Mouse (Mus musculus) forebrain, embryonic 13.5 days (tissue): ENCODE data around the gene Ccdc188. TPM values are rescaled to one million over a fixed set of nuclear protein-coding genes. Genes with fewer than 3 reads are reported as not detected.

Source experiments
- ATAC-seq: fragments of 200-750 bp; cut with Nextera tagmentation; 2 replicates; pipeline ENCODE4 v1.8.0; 2017
- H3K27ac ChIP-seq: fragments of 300-500 bp; sonication (generic); 2 replicates; pipeline ENCODE4 v1.5.1; 2015; ENCODE audit warnings: inconsistent platforms, mild to moderate bottlenecking, moderate library complexity
- H3K27me3 ChIP-seq: fragments of 300-500 bp; sonication (generic); 2 replicates; pipeline ENCODE4 v1.6.1; 2015; ENCODE audit warnings: mild to moderate bottlenecking, inconsistent platforms
- H3K36me3 ChIP-seq: fragments of 300-500 bp; sonication (generic); 2 replicates; pipeline ENCODE4 v1.6.1; 2015; ENCODE audit warnings: mild to moderate bottlenecking, inconsistent platforms; ENCODE audit not compliant: poor library complexity, severe bottlenecking
- H3K4me1 ChIP-seq: fragments of 300-500 bp; sonication (generic); 2 replicates; pipeline ENCODE4 v1.6.1; 2015; ENCODE audit warnings: inconsistent platforms
- H3K4me2 ChIP-seq: fragments of 300-500 bp; sonication (generic); 2 replicates; pipeline ENCODE4 v1.6.1; 2015; ENCODE audit warnings: inconsistent platforms, mild to moderate bottlenecking, moderate library complexity
- H3K4me3 ChIP-seq: fragments of 300-500 bp; sonication (generic); 2 replicates; pipeline ENCODE4 v1.5.1; 2015; ENCODE audit warnings: mild to moderate bottlenecking, inconsistent platforms
- H3K9ac ChIP-seq: fragments of 300-500 bp; sonication (generic); 2 replicates; pipeline ENCODE4 v1.6.1; 2015; ENCODE audit warnings: mild to moderate bottlenecking, inconsistent platforms
- H3K9me3 ChIP-seq: fragments of 300-500 bp; sonication (generic); replicated peaks from 2 replicates; pipeline ENCODE4 v1.6.1; 2016; ENCODE audit warnings: inconsistent platforms
- WGBS: fragments of 180-500 bp; shearing (Covaris S2); methylation state at CpG from one replicate; pipeline ENCODE4 v1.1.7; 2015; 5-methylcytosine and 5-hydroxymethylcytosine counted together
- polyA plus RNA-seq: library from polyadenylated mRNA; unstranded; fragments of >200 nt; fragmentation: Nextera tagmentation; extraction: Ambion mirVana; gene quantifications from 2 replicates; pipeline ENCODE4 v1.2.1, GENCODE M21; 2015

Ccdc188 gene
- polyA plus RNA-seq: 0.13 TPM in 1 of 2 replicates, not detected in the other

DNA sequence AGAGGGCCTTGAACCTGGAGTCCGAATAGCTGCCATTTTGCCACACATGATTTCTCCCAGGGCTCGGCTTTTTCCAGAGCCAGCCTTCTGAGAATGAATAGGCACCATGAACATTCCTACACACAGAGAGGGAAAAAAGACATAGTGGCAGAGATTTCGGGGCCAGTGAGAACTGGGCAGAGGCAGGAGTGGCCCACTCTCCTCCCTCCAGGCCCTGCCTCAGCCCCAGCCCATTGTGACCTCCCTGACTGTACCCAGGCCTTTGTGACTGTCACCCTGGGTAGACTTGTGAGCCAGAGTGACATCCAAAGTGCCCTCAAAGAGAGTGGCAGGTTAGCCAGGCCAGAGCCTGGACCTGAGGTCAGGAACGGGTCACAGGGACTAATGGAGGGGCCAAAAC is at the start of gene Ccdc188:
Gene Ccdc188 (plus strand): TSS at position 301 of the 400 bp plus-strand sequence.
- Histone ChIP-seq H3K4me3 (no peak within 1 kb of the TSS), H3K4me1 (peaks cover 41% of the 10 kb centered on the region), H3K27me3 (no peaks in the 10 kb centered on the region), H3K27ac (no peak within 1 kb of the TSS), H3K4me2 (no peak within 1 kb of the TSS), H3K9ac (no peak within 1 kb of the TSS), H3K9me3 (no peaks in the 10 kb centered on the region), H3K36me3 (peaks cover 18% of the 10 kb centered on the region)
- no peak for ATAC-seq
- 82% methylated on average over 4 of the region's 4 CpGs for WGBS

DNA sequence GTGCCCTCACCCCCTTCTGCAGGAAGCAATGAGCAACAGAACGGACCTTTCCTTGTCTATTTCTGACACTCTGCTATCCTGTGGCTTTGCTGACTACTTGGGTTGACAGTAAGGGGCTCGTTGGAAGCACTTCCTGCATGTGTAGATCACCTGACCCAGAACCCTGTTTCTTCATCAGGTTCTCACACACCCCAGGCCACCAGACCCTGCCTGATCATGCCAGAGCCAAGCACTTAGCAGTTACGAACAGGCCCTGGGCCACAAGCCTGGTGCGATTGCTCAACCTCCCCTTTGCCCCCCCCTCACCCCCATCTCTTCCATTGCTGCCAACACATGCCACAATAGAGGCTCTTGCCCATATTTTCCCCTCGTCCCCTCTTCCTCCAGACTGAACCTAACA is 48.5 kb upstream of the Ccdc188 start:
- WGBS: 78% methylated on average over 5 of the region's 5 CpGs
- ATAC-seq: no peak

DNA sequence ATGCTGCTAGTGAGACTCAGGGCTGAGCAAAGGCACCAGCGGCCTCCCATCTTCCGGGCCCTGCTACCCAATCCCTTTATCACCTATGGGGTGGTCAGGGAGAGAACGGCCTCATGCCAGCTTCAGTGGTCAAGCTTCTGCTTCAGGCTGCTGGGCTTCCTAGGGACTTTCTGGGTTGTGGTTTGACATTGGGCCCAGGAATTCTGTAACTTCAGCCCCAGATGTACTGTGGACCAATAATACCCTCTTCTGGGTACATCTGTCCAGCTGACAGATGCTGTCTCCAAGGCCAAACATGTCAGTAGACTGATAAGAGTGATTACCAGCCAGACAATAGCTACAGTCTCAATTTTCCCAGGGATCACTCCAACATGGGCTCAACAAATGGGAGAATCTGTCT is 47.9 kb upstream of the Ccdc188 start:
- WGBS: 97% methylated on average over 3 of the region's 3 CpGs
- Histone ChIP-seq H3K9me3 (no peaks in the 10 kb centered on the region), H3K27ac (no peak overlapping the region), H3K27me3 (no peaks in the 10 kb centered on the region), H3K9ac (no peak overlapping the region), H3K4me3 (no peak overlapping the region), H3K36me3 (no peaks in the 10 kb centered on the region), H3K4me1 (peaks cover 22% of the 10 kb centered on the region), H3K4me2 (no peak overlapping the region)
- no peak for ATAC-seq

More for the DNA sequence above, 48.5 kb upstream of the Ccdc188 start:
- Histone ChIP-seq H3K36me3 (no peaks in the 10 kb centered on the region), H3K9ac (no peak overlapping the region), H3K27me3 (no peaks in the 10 kb centered on the region), H3K9me3 (no peaks in the 10 kb centered on the region), H3K27ac (no peak overlapping the region), H3K4me2 (no peak overlapping the region), H3K4me3 (no peak overlapping the region), H3K4me1 (peaks cover 29% of the 10 kb centered on the region)

DNA sequence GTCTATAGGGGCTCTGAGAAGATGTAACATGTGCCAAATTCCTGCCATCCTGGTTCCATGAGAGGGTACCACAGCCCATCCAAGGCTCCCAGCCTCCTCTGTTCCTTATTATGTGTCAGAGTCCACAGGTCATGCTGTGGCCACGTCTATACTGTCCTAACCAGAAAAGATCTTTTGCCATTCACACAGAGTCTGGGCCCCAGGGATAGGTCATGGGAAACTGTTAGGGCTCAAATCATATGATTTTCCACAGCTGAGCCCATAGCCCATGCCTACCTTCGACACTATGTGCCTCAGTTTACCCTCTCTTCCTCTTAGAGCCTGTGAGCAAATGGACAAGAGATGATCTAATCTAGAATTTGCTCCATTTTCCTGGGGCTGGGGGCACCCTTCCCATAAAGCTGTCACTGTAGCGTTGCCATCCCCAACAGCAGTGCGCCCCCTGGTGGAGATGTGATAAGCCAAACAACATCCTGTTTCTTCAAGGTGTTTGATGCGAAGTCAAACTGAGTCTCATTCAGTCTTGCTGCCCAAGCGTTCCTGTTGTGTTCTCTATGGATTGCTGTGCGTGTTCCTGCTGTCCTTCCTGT is 45.3 kb upstream of the Ccdc188 start:
- H3K36me3 ChIP-seq: no peaks in the 10 kb centered on the region
- peak; percentile 64 for ATAC-seq
- peaks cover 11% of the 10 kb centered on the region; the same call in 1 of the 2 replicates for H3K4me1 ChIP-seq
- no peaks in the 10 kb centered on the region for H3K27me3 ChIP-seq
- H3K27ac ChIP-seq: 0 out of 2 replicates have a peak overlapping the region, but pooled peaks have one; percentile 31
- H3K9ac ChIP-seq: no peak overlapping the region
- no peaks in the 10 kb centered on the region for H3K9me3 ChIP-seq
- no peak overlapping the region for H3K4me2 ChIP-seq
- H3K4me3 ChIP-seq: no peak overlapping the region
- 8% methylated on average over 7 of the region's 7 CpGs for WGBS

DNA sequence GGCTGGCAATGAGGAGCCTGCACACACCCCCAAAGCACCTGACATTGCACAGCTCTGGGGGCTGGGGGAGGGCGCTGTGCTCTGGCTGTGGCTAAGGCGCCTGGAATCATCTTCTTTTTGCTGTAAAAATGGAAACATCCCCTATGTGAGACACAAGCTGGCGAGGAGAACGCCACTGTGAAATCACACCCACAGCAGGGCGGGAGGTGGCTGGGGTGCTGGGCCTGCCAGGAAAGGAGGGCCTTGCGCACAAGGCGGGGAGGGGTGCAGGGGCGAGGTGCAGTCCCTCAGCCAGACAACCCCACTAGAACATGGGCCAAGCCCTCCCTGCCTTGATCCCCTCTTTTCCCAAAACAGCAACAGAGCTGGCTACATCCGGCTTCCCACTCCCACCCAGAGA is 44.4 kb upstream of the Ccdc188 start:
- Histone ChIP-seq H3K27ac (peak overlapping the region; percentile 31; the same call in 1 of the 2 replicates), H3K4me3 (no peak overlapping the region), H3K4me2 (no peak overlapping the region), H3K9me3 (no peaks in the 10 kb centered on the region), H3K36me3 (no peaks in the 10 kb centered on the region), H3K9ac (peak overlapping the region; percentile 27; the same call in 1 of the 2 replicates), H3K27me3 (no peaks in the 10 kb centered on the region), H3K4me1 (peaks cover 11% of the 10 kb centered on the region; the same call in 1 of the 2 replicates)
- 78% methylated on average over 9 of the region's 9 CpGs for WGBS
- peak; percentile 26; the same call in 1 of the 2 replicates for ATAC-seq

DNA sequence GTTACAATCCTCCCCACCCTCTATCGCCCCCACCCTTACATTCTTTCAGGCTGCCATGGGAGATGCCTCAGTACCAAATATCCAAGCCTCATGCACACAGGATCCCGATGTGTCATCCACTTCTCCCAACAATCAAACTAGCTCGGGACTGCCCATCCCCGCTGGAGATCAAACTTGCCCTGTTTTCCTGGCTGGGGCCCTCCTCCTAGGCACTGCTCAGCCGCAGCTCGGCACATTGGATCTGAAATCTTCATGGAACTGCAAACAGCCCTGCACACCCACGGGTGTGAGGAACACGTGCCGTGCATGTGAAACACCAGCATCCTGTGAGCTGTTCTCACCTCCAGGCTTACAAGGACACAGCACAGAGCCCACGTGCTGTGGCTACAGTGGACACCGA is 43.9 kb upstream of the Ccdc188 start:
- Histone ChIP-seq H3K9me3 (no peaks in the 10 kb centered on the region), H3K4me1 (peaks cover 11% of the 10 kb centered on the region; the same call in 1 of the 2 replicates), H3K4me2 (no peak overlapping the region), H3K9ac (no peak overlapping the region), H3K27me3 (no peaks in the 10 kb centered on the region), H3K36me3 (no peaks in the 10 kb centered on the region), H3K27ac (no peak overlapping the region), H3K4me3 (no peak overlapping the region)
- 68% methylated on average over 11 of the region's 11 CpGs for WGBS
- no peak for ATAC-seq

DNA sequence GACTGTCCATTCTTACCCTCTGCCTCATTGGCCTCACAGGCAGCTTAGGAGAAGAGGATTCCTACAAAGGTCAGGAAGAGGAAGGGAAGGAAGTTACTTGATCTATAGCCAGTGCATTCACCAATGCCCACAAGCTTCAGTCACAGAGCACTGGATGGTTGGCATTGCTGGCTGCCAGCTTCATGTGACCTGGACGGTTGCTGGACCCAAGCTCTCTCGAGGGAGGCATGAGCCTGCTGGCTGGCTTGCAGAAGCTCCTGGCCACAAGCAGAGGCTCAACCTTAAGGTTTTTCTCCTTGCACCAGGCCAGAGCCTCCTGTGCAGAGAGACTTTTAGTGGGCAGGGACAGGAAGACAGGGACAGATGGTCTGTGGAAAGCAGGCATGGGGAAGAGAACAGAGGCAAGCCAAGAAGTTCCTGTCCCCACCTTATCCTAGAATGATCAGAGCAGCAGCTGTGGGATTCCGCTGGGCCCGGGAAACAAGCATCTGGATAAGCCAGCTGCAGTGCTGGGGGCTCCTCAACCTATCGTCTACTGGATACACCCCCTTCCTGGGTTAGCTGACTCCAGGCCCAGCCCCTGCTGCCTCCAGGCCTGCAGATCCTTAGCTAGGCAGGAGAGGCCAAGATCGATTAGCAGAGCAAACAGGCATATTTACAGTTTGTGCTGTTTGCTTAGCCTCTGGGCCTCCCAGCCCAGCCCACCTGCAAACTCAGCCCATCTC is 41.7 kb upstream of the Ccdc188 start:
- no peak overlapping the region for H3K9ac ChIP-seq
- 59% methylated on average over 6 of the region's 6 CpGs for WGBS

DNA sequence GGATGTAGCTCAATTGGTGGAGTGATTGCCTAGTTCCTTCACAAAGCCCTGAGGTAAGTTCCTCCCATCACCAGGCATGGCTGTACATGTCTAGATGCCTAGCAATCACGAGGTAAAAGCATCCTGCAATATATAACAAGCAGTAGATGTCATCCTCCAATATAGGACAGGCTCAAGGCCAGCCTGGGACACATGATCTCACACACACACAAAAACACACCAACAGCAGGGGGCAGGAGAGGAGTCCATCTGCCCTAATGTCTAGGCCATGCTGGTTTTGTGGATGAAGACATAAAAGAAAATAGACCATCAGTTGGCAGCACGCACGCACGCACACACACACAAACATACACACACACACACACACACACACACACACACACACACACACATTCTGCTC is 40.9 kb upstream of the Ccdc188 start:
- WGBS: 81% methylated on average over 4 of the region's 4 CpGs
- no peak for ATAC-seq
- H3K4me3 ChIP-seq: no peak overlapping the region

More for the DNA sequence above, 41.7 kb upstream of the Ccdc188 start:
- no peak for ATAC-seq
- no peak overlapping the region; the same call in 1 of the 2 replicates for H3K27ac ChIP-seq
- no peaks in the 10 kb centered on the region for H3K9me3 ChIP-seq
- H3K4me2 ChIP-seq: no peak overlapping the region
- H3K4me1 ChIP-seq: peaks cover 11% of the 10 kb centered on the region; the same call in 1 of the 2 replicates
- H3K36me3 ChIP-seq: no peaks in the 10 kb centered on the region
- H3K27me3 ChIP-seq: no peaks in the 10 kb centered on the region
- no peak overlapping the region for H3K4me3 ChIP-seq

DNA sequence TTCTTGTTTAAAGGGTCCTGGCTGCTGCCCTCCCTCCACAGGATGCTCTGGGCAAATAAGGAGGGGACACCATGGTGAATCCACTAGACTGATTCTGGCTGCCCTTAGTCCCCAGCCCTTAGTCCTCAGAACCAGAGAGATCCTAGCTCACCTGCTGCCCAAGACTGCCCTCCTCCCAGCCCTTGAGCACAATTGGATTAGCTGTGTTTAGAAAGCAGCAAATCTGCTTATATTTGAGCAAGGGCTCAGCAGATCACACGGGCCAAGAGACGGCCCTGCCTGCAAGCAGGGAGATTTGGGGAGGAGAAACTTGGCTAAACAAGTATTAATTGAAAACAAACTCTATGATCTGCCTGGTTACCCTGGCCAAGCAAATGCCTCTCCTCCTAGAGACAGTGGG is 38.1 kb upstream of the Ccdc188 start:
- no peak for ATAC-seq
- H3K36me3 ChIP-seq: no peaks in the 10 kb centered on the region
- H3K9me3 ChIP-seq: no peaks in the 10 kb centered on the region
- H3K4me1 ChIP-seq: no peaks in the 10 kb centered on the region
- no peak overlapping the region for H3K4me3 ChIP-seq
- no peak overlapping the region for H3K9ac ChIP-seq
- no peaks in the 10 kb centered on the region for H3K27me3 ChIP-seq
- WGBS: 8% methylated on average over 2 of the region's 2 CpGs
- H3K4me2 ChIP-seq: no peak overlapping the region
- H3K27ac ChIP-seq: no peak overlapping the region

More for the DNA sequence above, 40.9 kb upstream of the Ccdc188 start:
- H3K9ac ChIP-seq: no peak overlapping the region
- no peak overlapping the region for H3K27ac ChIP-seq
- H3K9me3 ChIP-seq: no peaks in the 10 kb centered on the region
- no peak overlapping the region for H3K4me2 ChIP-seq
- peaks cover 11% of the 10 kb centered on the region; the same call in 1 of the 2 replicates for H3K4me1 ChIP-seq
- H3K27me3 ChIP-seq: no peaks in the 10 kb centered on the region
- H3K36me3 ChIP-seq: no peaks in the 10 kb centered on the region

DNA sequence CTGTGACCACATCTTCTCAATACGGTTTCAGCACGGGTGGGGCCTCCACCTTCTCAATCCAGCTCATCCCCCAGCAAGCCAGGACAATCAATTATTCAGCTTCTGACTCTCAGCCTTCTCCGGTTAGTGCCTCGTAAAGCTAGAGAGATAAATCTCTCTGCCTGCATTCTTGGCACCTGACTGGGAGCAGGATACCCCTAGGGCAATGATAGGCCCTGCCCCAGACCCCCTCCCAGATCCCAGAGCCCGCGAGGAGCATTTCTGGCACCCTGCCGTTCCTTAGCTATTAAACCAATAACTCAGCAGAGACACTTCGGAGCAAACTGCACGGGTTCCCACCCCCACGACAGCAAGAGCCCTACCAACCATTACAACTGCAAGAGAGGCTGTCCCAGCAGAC is 36.3 kb upstream of the Ccdc188 start:
- H3K27ac ChIP-seq: no peak overlapping the region
- H3K4me3 ChIP-seq: no peak overlapping the region
- no peaks in the 10 kb centered on the region for H3K36me3 ChIP-seq
- 65% methylated on average over 10 of the region's 10 CpGs for WGBS
- no peak for ATAC-seq
- H3K9ac ChIP-seq: no peak overlapping the region
- H3K4me2 ChIP-seq: no peak overlapping the region
- no peaks in the 10 kb centered on the region for H3K9me3 ChIP-seq
- no peaks in the 10 kb centered on the region for H3K4me1 ChIP-seq
- H3K27me3 ChIP-seq: no peaks in the 10 kb centered on the region

DNA sequence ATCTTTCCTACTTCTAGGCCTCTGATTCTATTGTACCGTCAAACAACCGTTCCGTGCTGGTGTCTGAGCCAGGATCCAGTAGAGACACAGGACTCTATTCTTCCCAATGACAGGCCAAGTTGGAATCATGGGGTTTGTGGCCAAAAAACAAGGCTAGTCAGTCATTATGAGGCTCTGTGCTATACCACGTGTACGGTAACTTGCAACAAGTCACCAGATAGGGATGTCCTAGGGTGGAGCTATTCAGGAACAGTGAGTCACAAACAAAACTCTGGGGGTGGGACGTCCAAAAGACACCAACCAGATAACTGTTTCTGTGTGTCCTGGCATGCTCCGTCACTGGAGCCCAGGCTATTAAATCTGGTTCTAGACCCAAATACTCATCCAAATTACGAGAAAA is 34.9 kb upstream of the Ccdc188 start:
- no peak for ATAC-seq
- H3K27me3 ChIP-seq: no peaks in the 10 kb centered on the region
- no peaks in the 10 kb centered on the region for H3K4me1 ChIP-seq
- H3K9me3 ChIP-seq: no peaks in the 10 kb centered on the region
- H3K9ac ChIP-seq: no peak overlapping the region
- H3K36me3 ChIP-seq: no peaks in the 10 kb centered on the region
- H3K27ac ChIP-seq: no peak overlapping the region
- H3K4me3 ChIP-seq: no peak overlapping the region
- no peak overlapping the region for H3K4me2 ChIP-seq
- 81% methylated on average over 8 of the region's 8 CpGs for WGBS

DNA sequence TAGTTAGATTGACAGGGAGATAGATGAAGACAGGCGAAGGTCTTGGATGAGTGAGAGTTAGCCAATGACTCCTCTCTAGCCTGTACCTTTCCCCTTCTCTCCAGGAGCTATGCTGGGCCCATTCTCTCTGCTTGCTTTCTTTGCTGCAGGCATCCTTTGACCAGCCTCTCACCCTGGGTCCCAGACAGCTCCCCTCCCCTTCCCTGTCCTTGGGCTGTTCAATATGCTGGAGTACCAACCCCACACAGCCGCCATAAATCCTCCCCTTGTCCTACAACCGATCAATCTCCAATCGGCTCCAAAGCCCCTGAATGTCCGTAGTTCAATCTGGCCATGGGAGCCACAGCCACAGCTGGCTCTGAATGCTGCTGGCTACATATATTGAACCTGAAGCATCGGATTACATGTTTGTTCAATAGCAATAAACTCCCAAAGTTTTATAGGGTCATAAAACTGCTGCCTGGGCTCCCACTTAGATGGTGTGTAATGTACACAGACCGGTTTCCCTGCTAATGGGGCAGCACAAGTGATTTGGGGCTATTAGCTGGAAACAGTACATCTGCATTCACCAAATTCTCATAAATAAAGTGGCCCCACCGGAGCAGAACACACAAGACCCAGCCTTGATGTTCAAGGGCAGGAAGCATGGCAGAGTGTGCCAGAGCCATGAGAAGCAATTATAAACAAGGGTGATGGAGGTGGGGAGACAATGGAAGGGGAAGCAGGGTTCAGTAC is 31.8 kb upstream of the Ccdc188 start:
- WGBS: 87% methylated on average over 8 of the region's 8 CpGs
- H3K9me3 ChIP-seq: no peaks in the 10 kb centered on the region
- H3K4me3 ChIP-seq: no peak overlapping the region
- ATAC-seq: no peak
- no peaks in the 10 kb centered on the region for H3K36me3 ChIP-seq
- no peak overlapping the region for H3K27ac ChIP-seq
- no peak overlapping the region for H3K9ac ChIP-seq
- H3K4me2 ChIP-seq: no peak overlapping the region
- no peaks in the 10 kb centered on the region for H3K4me1 ChIP-seq
- 0 out of 2 replicates have a peak, but pooled peaks cover 4% of the 10 kb centered on the region for H3K27me3 ChIP-seq
